Mouse (Mus musculus) induced T-regulatory cell, adult 2 months (primary cell): ENCODE measurements around the gene Xbp1.
"Not testable (repeated sequence)": the region's sequence is repeated elsewhere in the genome, so short reads cannot be mapped to it uniquely, and the experiment has no call there.

ENCODE experiments used
- DNase-seq: peaks from one replicate; pipeline ENCODE4 v3.0.0-alpha.2; 2012; ENCODE audit warnings: low read depth

The Xbp1 gene

DNA sequence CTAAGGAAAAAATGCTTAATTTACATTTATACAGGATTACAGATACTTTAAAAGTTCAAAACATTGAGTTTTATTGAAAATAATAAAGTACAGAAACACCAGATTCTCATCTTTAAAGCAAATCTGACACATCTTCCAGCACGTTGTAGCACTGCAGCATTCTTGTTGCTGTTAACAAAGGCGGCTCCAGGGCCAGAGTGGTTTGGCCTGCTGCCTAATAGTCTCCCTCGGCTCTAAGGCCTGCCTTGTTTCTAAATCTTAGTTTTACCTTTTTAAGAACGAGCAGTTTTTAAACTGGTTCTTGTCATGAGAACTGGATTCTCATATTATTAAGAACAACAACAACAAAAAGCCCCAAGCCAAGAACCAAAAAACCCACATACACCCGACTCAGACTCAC lies 8.4 kb downstream of the Xbp1 start:
- no peak for DNase-seq

DNA sequence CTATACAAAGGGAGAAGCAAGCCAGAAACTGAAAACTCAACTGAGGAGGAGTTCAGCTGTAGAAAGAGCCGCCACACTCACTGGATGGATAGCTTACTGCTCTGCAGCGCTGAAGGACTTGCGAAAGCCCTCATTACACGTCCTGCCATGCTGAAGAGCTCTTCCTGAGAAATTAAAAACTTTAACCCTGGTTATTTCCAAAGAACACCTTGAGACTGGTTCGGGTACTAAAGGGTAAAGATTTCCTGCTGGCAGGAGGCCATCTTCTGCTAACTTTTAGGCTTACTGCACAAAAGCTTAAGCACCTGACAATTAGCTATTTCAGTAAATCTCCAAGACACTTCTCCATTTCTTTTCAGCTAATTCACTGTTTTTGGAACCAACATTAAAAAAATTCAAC lies 9.7 kb downstream of the Xbp1 start:
- DNase-seq: no peak

DNA sequence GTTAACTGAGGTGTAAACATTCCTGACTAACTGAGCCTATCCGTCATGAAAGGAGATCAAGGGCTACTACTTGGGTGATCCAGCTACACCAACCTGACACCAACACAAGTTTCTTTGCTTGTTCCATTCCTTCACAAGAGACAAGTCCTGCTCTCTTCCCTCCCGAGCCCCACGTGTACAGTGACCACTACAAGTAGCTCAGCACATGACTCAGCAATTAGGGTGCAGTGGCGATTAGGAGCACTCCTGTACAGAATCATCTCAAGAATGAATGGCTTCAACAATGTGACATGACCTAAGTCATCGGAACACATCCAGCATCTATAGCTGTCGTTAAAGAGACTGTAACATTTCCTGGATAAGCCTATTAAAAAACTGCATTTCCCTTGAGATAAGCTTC lies 10.3 kb downstream of the Xbp1 start:
- DNase-seq: no peak

DNA sequence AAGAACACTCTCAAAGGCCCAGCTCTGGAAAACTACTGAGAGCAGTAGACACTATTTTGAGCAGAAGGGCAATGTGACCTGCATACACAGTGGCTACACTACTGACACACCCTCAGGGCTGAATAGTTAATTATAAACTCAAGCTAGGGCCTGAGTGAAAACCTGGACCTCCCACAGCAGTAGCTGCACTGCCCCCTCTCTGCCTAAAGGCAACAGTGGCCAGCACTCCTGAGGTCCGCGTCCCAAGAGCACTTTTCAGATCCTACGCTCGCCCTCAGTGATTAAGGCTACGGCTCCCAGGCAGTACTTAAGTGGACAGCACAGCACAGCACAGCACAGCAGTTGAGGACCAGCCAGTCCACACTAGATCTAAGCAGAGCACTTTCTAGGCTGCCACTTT lies 12.6 kb downstream of the Xbp1 start:
- DNase-seq: no peak

DNA sequence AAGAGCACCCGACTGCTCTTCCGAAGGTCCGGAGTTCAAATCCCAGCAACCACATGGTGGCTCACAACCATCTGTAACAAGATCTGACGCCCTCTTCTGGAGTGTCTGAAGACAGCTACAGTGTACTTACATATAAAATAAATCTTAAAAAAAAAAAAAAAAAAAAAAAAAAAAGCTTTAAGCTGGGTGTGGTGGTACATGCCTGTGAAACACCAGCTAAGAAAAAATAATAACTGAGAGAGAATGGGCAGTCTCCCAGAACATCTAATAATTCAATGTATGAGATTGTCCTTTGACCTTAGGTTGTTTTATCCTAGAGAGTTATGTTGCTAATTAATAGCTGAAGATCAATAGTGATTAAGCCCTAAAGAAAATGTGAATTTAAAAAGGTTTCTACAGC lies 17.0 kb downstream of the Xbp1 start:
- not testable (repeated sequence) for DNase-seq

DNA sequence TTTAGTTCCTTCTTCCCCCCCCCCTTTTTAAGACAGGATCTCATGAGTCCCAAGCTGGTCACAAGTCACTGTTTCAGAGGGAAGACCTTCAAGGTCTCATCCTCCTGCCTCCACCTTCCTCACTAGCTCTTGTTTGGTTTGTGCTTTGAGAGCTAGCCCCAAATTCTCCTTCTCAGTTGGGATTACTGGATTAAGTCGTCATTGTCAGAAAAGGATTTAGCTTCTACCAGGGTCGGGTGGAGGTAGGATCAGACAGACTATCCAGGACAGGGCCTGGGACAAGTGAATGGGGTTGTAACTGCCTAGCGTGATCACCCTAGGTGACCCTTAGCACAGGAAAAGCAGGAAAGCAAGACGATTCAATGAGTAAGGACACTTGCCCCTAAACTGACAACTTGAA lies 19.9 kb downstream of the Xbp1 start:
- no peak for DNase-seq

DNA sequence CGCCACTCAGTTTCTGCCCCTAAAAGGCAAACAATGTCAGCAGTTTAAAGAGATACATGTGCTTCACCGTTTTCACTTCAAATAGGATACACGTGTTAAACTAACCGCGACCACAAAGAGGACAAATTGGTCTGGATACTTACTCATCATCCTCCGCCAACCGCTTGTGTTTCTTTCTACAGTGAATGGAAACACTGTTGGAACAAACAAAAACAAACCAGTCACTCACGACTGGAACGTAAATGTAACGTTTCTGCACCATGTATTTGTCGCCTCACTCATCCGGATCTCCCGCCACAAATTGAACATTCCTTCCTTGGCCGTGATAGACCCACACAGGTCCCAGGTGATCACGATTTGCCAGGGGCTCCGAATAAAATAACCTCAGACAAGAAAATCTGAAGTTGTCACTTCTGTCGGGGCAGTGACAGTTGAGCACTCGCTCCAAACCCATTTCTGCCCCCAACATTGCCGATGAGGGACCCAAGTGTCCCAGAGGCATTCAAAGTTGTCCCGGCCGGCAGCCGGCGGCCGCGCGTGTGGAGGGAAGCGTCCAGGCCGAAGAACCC lies 20.9 kb downstream of the Xbp1 start:
- DNase-seq: peak; percentile 87

DNA sequence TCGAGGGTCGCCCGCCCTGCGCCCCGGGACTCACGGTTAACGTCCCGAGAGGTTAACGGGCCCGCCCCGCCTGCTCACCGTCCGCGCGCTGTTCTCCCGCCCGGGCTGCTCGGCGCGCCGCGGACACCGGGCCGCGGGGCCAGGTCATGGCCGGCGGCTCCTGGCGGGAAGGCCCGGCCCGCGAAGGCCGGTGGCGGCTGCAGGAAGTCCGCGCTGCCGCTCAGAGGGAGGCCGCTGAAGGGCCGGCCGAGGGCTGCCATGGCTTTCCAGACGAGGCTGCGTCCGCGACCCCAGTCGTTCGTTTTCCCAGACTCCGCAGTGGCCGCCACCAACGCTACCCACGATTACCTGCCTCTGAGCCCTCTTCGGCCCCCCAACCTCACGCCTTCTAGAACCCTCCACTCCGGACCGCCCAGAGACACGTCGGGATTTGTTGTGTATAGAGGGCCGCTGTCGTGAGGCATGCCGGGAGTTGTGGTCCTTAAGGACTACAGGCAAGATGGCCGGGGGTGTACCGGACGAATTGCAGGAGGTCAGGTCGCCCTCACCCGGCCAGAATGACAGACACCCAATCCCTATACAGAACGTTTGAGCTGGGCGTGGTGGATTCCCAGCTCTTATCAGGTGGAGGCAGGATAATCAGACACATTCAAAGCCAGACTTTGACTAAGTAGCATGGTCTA lies 21.5 kb downstream of the Xbp1 start, which contains the start of gene Ccdc117:
Ccdc117 (minus strand) TSS at position 389 of the 683 bp plus-strand sequence.
- DNase-seq: peak; percentile 93

DNA sequence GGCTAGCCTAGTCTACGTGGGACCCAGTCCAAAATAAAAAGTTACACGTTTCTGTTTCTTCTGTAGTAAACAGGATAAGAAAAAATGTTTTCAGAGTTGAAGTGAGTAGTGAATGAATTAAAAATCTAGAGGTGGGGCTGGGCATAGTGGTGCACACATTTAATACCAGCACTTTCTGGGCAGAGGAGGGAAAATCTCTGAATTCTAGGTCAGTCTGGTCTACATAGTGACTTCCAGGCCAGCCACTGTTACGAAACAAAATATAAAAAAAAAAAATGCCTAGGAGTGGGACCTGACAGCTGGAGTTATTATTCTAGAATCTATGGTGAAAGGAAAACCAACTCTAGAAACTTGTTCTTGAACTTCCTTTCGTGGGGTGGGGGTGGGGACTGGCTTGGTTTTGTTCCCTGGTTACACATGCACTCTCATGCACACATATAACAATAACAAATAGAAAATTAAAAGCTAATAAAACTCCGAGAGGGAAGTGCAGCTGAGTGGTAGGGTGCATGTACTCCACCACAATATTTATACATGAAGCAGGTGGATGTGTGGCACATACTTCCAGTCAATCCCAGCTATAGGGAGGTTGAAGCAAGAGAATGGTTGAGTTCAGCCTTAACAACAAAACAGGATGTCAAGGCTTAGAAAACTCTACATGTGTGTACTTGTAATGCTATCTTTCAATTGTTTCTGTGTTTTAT lies 22.2 kb downstream of the Xbp1 start:
- DNase-seq: peak; percentile 52

DNA sequence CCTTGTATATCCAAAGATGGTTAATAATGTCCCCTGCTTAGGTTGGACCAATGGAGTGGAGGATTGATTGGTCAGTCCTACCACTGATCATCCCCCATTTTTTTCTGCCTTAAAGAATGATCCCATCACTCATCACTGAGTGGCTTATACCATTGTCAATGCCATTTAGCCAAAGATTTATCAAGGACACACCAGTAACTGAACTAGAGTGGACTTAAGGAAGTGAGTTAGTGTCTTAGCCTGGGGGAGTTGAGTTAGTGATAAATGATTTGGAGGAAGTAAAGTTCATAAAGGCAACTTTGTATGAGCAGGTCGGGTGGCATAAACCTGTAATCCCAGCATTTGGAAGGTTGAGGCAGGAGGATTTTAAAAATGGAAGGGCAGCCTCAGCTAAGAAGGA lies 22.8 kb downstream of the Xbp1 start:
- no peak for DNase-seq

DNA sequence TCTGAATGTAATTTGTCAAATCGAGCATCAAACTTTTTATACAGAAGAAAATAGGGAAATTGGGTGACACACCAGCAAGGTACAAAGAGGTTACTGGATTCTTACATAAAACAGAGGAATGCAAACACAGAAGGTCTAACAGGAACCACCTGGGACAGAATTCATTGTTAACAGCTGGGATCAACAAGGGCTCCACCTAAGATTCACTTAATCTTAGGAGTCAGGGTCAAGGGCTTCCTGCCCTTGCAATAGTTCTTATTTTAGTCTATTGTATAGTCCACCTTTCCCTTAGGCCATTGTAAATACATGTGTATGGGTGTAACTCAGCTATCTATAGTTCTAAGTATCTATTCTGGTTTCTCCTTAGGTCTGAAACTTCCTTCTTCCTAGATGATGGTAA lies 24.2 kb downstream of the Xbp1 start:
- DNase-seq: not testable (repeated sequence)

DNA sequence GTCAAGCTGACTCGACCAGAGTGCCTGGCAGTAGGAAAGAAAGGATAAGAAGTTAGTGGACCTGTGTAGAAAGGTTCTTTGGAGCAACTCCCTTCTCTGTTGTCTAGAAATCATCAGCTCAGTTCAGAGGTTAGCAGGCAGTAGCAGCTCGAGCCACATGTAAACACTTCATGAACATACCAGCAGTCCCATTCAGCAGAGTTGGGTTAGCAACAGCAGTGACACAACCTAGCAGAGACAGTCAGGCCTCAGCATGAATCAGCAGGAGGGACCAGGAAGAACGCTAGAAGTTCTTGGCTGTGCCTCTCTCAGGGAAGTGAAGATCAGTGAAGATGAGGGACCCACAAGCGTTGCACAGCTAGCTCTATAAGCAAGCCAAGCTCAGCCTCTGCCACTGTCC lies 25.0 kb downstream of the Xbp1 start:
- DNase-seq: no peak

DNA sequence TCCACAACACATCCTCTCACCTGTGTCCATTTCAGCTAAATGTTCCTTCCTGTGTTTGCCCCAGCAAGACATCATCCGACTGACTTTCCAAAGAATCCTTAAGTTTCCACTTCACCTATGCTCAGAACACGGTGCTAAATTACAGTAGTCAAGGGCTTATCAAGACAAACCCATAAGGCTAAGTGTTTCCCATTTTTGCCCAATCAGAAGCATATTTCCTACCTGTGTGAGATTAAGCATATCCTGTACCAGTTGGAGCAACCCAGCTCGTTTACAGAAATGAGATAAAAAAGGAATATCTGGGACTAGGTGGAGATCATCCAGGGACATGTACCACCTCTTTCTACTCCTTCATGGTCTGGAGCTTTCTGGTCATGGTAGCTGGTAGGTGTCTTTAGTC lies 26.2 kb downstream of the Xbp1 start:
- no peak for DNase-seq

DNA sequence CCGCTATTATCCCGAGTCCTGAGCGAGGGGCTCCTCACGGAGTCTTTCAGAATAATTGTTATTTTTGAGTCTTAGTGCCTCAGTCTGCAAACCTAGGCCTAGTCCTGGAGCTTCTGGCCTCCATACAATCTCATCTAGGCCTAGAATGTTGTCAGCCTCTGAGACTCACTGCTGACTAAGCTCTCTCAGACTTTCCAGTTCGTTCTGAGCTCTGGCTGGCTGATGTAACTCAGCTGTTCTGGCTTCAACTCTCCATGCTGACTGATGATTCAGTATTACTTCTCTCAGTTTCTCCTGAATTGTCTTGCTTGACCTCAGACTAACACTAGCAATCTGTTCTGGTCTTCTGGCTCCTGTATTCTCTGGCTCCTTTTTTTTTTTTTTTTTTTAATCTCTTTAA lies 31.0 kb downstream of the Xbp1 start:
- no peak for DNase-seq

DNA sequence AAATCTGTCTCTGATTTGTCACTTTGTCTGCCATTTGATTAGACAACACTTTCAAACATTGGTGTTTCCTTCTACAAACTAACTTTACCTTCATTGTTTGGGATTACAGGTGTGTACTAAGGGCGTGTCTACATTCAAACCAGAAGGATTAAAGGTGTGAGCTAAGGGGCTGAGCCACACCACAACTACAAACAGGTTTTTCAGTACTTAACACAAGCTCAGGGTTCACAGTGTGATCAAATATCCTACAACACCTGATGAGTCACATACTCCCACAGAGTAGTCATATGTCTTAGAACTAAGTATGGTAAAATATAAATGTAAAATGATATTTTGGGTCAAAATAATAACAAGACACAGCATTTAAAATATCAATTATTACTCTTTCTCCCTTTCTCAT lies 31.5 kb downstream of the Xbp1 start:
- DNase-seq: no peak

DNA sequence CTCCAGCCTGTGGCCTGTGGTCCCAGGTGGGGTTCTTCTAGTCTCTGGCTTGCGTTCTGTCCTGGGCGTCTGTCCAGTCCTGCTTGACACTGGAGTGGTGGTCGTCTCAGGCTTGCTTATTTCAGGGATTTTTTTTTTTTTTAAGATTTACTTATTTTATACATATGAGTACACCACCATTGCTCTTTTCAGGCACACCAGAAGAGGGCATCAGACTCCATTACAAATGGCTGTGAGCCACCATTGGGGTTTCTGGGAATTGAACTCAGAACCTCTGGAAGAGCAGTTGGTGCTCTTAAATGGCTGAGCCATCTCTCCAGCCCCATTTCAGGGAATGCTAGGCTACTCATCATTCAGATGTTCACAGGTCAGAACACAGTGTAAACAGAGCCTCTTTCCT lies 39.8 kb downstream of the Xbp1 start:
- DNase-seq: no peak

DNA sequence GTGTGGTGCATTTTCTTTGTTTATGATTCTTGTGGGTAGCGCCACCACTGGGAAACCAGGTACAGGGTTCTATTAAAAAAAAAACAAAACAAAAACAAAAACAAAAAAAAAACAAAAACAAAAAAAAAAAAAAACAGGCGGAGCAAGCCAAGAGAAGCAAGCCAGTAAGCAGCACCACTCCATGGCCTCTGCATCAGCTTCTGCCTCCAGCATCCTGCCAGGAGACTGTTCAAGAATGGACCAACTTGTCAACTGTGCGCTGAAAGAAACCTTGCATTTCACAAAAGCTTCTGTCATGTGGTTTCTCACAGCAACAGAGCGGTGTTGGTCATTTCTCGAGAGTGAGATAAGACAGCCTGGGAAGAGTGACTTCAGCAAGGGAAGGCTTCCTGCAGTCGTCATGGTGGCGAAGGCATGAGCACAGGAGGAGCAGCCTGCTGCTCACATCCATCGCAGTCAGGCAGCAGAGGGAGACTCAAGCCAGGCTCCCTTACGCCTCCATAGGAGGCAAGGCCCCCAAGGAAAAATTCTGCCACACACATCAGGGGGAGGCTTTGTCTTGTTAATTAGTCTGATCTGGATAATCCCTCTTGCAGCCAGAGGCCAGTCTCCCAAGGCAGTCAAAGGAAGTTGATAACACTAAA lies 42.3 kb downstream of the Xbp1 start:
- no peak for DNase-seq

DNA sequence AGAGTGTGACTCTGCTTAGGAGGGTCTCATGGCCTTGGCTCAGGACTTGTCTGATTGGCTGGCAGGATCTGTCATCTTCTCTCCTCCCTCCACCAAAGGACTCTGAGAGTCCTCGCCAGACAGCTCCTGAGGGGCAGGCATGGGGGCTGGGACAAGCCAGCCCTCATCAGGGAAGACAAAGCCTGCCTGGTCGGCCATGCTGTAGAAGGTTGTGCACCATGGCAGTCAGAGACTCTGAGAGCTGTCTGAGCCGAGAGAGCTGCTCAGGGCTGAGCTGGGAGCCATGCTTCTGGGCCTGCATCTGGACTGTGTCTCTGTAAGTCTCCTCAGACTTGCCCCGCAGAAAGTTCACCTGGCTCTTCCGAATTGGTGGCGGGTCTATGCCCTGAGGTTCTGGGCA lies 43.4 kb downstream of the Xbp1 start:
- no peak for DNase-seq

DNA sequence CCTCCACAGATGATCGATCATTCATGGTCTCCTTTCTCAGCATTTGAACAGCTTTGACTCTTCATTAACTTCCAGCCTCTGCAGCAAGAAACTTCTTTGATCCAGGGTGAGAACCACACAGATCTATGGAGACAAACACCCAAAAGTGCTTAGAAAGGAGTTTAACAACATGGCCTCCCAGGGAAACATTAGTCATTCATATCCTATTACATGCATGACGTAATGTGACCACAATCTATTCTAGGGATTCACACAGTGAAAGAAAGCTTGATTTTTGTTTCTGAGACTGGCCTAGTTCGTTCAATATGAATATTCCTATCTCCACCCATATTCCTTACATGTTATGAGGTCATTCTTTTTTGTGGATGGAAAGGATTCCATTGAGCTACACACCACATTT lies 45.1 kb downstream of the Xbp1 start:
- no peak for DNase-seq

DNA sequence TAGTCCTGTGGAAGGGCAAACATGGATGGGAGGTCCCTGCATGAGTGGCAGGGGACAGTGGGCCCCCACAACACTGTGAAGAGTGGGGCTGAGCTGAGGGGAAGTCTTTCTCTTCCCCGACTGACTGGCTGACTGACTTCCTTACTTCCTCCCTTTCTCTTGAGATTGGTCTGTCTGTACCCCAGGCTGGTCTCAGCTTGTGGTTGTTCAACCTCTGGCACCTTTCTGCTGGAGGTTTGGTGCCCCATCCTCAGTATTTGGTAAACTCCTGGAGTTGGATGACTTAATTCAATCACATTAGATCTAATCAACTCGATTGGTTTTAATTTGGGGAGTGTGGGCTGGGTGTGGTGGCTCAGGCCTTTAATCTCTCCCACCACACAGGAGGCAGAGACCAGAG lies 46.0 kb downstream of the Xbp1 start:
- DNase-seq: no peak

DNA sequence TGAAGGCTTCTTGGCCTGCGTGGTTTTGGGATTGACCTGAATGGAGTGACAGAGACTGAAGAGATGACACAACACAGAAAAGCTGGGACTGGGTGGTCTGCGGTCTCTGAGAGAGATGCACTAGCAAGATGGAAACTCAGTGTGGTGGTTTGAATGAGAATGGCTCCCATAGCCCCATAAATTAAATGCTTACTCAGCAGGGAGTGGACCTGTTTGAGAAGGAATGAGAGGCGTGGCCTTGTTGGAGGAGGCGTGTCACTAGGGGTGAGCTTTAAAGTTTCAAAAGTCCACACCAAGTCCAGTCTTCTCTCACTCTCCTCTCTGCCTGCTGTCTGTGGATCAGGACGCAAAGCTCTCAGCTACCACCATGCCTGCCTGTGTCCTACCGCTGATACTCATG lies 47.2 kb downstream of the Xbp1 start:
- no peak for DNase-seq

DNA sequence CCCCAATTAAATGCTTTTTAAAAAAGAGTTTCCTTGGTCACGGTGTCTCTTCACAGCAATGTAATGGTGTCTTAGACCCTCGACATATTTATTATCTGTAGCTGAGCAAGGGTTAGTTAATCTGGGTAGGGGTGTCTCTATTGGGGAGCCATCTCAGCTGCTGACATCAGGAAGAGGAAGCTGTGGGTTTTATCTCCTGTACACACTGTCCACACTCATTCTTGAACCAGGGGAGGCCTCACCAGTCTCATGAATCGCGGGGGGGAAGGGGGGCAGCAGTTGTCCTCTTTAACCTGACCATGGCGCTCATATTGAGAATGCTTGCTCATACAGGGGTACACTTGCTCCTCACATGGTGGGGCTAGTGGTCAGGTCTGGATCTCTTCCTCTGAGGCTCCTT lies 47.6 kb downstream of the Xbp1 start:
- no peak for DNase-seq

DNA sequence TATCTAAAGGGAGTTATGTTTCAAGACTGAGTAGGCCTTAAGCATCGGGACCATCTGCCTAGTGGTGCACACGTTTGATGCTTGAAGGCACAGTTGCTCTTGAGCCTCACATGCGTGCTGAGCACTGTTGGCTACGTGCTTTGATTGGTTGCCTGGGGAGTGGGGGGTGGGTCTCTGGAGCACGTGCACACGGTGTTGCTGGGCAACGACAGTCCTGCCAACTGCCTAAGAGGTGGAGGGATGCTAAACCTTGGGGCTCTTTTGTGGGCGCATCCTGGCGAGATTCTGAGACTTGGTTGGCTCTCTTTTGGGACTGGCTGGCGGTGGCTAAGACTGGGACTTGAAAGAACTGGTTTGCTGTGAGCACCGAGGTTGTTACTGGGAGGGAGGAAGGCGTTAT lies 49.0 kb downstream of the Xbp1 start, which contains the start of gene Ankrd36:
Ankrd36 (plus strand) TSS at position 211 of the 400 bp plus-strand sequence.
- DNase-seq: no peak
